Mouse (Mus musculus): ENCODE measurements around the gene Sec31a.
"Not testable (repeated sequence)": the region's sequence is repeated elsewhere in the genome, so short reads cannot be mapped to it uniquely, and the experiment has no call there.

Sec31a gene

GRCm38 (mm10) chr5:100415761-100416590, at the start of gene Sec31a:
Gene Sec31a (minus strand): TSS chr5:100416234.
- DNase-seq: peak; percentile 97

DNA sequence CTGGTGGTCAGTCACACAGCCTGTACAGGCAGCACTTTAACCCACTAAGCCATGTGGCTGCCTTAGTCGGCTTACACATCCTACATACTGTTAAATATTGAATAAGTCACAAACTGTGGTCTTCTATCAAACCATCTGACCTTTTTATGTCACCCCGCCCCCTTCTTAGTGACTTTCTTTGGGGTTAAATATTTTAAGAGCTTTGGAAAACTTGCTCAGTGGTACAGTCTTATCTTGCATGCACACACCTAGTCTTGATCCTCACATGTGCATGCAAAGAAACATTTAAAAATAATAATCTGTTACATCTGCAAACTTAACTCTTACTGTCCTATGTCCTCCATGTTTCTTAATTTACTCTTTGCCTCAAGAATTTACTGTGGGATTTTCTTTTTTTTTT, 46.3 kb upstream of the Sec31a start:
- no peak for DNase-seq

- DNase-seq: no peak
These were observed 45.5 kb upstream of the Sec31a start for GRCm38 (mm10) chr5:100461526-100461925.

DNA sequence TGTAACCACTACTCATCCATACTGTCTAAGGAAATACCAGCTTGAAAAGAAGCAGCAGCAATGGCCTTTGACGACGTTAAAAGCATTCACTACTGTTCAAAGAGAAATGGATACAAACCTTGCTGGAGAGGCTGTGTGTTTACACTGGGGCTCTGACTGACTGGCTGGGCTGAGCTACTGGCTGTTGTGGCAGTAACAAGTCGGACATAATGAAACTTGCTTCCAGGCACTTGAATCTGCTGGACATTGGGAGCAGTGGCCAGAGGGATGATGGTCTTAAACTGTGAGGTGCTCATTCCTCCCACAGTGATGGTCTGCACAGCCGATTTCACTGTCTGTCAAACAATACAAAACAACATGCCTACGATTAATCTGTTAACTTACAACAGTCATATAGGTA, 43.4 kb upstream of the Sec31a start:
- no peak for DNase-seq

DNA sequence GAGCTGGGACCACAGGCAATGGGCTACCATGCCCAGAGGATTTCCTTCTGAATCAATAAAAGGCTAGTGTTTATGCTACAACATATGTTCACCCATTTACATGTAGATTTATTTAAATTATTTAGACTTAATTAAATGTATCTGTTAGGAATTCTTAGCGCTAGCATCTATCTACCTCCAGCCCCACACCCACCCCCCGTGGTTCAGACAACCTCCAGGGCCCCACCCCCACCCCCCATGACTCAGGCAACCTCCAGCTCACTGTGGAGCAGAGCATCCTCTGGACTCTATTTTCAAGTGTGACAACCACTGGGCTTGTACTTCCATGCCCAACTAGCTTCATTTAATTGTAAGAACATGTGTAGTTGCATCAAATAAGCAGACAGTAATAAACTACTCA, 35.8 kb upstream of the Sec31a start:
- no peak for DNase-seq

GRCm38 (mm10) chr5:100438796-100439195, 22.8 kb upstream of the Sec31a start:
- DNase-seq: no peak

DNA sequence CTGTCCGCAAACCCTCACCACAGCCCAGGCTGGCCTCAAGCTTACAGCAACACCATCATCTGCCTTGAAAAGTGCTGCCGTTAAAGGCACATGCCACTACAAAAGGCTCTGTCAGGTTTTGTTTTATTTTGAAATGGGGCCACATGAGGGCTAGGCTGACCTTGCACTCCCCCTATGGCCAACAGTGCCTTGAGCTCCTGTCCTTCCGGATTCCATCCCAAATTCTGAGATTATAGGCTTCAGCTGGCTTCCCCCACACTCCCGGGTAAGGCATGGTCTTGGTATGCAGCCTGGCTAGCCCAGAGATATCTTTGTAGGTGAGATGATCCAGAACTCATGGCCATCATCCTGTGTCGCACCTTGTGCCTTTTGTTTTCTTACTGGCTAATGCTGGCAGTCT, 21.9 kb upstream of the Sec31a start:
- no peak for DNase-seq

DNA sequence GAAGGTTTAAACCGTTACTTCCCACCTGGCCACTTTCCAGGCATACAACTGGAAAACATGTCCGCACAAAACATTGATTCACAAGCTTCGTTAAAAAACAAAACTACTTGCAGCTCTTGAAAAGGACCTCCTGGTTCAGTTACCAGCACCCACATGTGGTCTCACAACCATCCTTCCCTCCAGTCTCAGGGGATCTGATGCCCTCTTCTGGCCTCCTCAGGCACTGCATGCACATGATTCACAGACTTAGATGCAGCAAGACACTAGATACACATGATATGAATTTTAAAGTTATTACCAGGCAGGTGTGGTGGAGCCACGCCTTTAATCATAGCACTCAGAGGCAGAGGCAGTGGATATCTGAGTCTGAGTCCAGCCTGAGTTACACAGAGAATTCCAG, 21.1 kb upstream of the Sec31a start:
- DNase-seq: no peak

DNA sequence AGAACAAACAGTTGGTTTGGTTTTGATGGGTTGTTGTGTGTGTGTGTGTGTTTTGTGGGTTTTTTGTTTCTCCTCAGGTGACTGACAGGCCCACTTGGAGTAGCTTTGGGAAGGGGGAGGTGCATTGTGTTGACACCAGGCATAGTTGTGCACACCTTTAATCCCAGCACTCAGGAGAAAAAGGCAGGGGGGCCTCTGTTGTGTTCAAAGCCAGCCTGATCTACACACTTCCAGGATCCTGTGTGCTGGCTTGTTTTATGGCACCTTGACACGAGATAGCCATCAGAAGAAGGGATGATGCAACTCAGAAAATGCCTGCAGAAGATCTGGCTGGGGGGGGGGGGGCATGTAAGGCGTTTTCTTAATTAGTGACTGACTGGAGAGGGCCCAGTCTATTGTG, 14.9 kb upstream of the Sec31a start:
- DNase-seq: no peak

- DNase-seq: no peak
These were observed 14.0 kb upstream of the Sec31a start for GRCm38 (mm10) chr5:100430076-100430390.

DNA sequence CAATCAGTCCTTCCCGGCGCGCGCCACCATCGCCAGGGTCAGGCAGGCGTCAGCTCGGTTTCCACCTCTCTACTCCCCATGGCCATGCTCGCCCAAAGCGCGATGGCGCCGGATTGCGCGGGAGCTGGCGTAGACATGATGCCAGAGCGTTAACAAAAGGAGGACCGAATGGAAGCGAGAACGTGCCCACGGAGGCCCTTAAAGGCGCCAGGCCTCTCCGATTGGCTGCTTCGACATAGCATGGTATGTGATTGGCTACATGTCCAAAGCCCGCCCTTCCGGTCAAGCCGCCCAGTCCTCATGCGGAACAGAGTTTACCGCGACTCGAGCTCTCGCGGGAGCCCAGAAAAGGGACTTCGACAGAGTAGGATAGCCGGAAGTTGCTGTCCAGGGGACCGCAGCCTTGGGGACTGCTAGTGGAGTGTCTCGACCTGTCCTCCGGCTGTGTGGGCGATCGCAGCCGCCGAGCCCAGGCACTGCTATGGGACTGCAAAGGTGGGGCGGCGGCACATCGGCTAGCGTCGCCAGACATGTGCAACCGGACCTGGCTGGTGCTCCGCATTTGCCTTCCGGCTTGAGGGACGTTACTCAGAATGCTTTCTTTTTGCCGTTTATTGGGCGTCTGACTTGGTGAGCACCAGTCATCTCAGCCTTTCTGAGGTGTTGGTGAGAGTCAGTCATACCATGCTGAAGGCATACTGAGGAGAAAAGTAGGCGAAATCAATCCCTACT, 13.5 kb upstream of the Sec31a start:
- peak; percentile 92 for DNase-seq

DNA sequence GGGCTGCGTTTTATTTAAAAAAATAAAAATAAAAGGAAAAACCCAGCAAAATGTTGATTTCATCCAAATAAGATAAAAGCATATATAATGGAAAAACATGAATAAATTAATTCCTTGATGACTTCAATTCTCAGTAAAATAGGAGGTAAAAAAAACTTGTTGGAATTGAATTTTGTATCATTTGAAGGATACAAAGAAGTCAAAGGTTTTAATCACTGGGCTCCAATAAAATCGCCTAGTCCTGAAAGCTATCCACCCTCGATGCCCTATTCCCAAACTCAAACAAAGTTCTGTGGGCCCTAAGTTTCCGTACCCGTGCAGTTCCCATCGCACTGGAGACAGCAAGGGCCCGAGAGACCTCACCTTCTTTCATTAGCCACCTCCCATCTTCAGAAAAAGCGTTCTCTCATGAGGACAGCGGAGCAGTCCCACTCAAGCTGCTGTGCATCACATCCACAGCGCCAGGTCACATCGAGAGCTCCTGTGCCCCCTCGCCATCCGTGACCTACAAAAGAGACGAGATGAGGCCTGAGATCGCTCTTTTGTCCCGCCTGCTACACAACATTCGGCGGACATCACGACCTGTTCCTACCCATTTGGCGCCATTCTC, 12.8 kb upstream of the Sec31a start:
- peak; percentile 8 for DNase-seq

GRCm38 (mm10) chr5:100428031-100428733, 12.1 kb upstream of the Sec31a start:
- DNase-seq: no peak

DNA sequence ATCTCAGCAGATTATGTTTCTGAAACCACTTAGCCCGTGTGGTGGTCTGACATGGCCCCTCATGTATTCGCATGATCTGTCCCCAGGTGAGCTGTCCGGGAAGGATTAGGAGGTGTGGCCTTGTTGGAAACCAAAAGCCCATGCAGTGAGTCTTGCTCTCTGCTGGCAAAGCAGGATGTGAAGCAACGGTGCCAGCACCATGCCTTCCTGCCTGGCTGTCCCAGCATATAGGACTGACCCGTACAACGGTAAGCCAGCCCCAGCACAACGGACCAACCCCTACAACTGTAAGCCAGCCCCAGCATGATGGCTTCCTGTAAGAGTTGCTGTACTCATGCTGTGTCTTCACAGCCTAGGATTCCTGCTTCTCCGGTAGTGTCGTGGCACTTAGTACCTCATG, 11.2 kb upstream of the Sec31a start:
- DNase-seq: no peak

GRCm38 (mm10) chr5:100425823-100426222, 9.8 kb upstream of the Sec31a start:
- DNase-seq: not testable (repeated sequence)

- no peak for DNase-seq
These were observed 8.2 kb upstream of the Sec31a start for GRCm38 (mm10) chr5:100424252-100424651.

DNA sequence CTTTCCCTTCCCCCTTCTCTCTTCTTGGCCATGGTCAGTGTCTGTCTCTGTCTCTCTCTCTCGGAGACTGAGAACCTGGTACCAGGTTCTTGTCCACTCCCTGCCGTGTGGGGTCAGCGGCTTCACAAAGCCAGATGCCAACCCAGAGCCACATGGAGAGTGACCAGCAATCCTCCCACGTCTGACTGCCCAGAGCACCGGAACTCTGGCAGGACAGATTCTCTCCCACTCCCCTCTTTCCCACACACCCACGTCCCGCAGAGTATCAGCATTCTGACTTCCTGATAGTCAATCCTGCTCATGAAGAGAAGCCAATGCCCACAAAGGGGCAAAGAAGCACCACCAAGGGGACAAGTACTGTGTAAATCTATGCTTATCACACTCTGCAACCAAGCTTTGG, 7.6 kb upstream of the Sec31a start:
- DNase-seq: no peak

- no peak for DNase-seq
These were observed 2.8 kb upstream of the Sec31a start for GRCm38 (mm10) chr5:100418861-100419260.

DNA sequence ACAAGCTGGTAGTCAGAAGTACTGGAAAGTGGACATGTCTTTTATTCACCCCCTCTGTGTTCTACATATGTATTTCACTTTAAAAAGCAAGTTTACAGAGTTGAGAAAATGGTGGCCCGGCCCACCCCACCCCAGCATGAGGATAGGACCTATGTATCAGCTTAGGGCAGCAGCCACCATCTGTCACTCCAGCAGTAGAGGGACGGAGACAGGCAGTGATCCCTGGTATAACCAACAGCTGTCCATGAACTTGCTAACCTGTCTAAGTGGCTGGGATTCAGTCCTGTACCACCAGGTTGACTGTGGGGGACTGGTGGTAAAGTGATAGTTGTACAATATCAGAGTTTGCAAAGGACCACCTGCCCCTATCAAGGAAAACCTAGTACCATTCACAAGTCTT, 2.0 kb upstream of the Sec31a start:
- DNase-seq: no peak

DNA sequence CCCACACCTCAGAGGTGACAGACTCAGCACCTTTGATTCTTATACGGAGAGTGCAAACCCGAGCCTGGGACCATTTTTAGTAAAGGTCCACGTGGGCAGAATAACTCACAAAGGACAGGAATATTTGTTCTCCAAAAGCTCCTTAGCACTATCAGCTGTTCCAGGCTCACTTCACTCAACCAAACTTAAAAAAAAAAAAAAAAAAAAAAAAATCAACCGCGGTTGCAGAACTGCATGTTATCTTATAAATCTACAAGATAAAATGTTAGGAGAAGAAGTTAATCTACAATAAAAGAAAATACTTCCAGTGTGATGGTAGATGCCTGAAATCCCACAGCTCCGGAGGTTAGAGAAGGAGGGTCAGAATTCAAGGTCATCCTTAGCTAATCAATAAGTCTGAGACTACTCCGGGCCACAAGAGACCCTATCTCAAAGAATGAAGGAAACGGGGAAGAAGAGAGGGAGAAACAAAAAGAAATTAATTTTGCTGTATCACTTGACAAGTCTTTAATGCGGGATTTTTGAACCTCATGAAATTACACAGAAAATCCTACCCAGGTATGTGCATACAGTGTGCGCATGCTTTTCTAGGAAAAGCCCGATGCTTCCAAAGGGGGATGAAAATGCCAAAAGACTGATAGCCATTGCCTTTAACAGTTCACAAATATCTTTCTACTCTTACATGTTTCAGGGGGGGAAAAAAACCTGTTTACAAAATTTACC, 1.4 kb downstream of the Sec31a start:
- no peak for DNase-seq

DNA sequence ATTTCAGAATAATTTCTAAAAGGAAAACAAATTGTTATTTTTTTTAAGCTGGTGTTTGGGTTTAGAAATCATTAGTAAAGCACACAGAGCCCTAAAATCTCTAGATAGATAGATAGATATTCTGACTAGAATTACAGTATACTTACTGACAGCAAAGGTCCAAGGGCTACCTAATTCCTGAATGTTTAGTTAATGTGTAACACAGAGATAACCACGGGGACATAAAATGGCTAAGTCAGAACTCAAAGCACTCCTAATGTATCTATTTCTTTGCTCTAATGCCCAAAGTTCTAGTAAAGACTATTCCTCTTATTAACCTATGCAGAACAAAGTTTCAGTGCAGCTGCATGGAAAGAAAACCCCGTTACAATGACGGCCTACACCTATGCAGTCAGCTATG, 3.1 kb downstream of the Sec31a start:
- no peak for DNase-seq

- no peak for DNase-seq
These were observed 5.8 kb downstream of the Sec31a start for GRCm38 (mm10) chr5:100410281-100410680.

DNA sequence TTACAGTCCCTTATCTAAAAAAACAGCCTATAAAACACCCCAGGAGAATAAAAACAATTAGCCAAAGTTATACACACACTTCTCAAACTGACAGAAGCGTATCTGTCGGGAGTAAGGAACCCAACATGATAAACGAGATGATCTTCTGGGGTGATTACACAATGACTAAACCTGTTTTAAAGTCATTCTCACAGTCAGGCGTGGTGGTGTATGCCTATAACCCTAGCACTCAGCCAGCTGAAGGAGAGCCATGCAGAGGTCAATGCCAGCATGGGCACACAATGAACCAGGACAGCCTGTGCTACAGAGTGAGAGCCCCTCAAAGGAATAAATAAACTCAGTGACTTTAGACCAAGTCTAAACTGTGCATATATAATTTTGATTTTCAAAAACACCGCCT, 7.5 kb downstream of the Sec31a start:
- DNase-seq: no peak
